Mouse (Mus musculus) thymus, adult 2 months (tissue): ENCODE results near the gene Ngdn. TPM values are rescaled to one million over a fixed set of nuclear protein-coding genes. Genes with fewer than 3 reads are reported as not detected.

Experiments
- DNase-seq: peaks from one replicate; pipeline ENCODE4 v3.0.0; 2021
- H3K27ac ChIP-seq: fragments of 200-500 bp; 2 replicates; pipeline ENCODE4 v1.5.1; 2012; ENCODE audit warnings: low read length, control low read depth; ENCODE audit not compliant: control insufficient read depth, insufficient read depth
- H3K27me3 ChIP-seq: fragments of 200-500 bp; 2 replicates; pipeline ENCODE4 v1.6.1; 2012; ENCODE audit warnings: mild to moderate bottlenecking, low read length, moderate library complexity, mixed read lengths; ENCODE audit not compliant: control insufficient read depth, insufficient read depth
- H3K36me3 ChIP-seq: fragments of 200-500 bp; 2 replicates; pipeline ENCODE4 v1.6.1; 2012; ENCODE audit warnings: mild to moderate bottlenecking, low read length, moderate library complexity; ENCODE audit not compliant: control insufficient read depth, insufficient read depth
- H3K4me1 ChIP-seq: fragments of 200-500 bp; replicated peaks from 2 replicates; pipeline ENCODE4 v1.6.1; 2012; ENCODE audit warnings: low read length; ENCODE audit not compliant: control insufficient read depth, insufficient read depth
- H3K4me3 ChIP-seq: fragments of 200-500 bp; 2 replicates; pipeline ENCODE4 v1.5.1; 2012; ENCODE audit warnings: mild to moderate bottlenecking, low read length, control low read depth, moderate library complexity; ENCODE audit not compliant: control insufficient read depth, insufficient read depth
- CTCF ChIP-seq: fragments of 200-500 bp; IDR thresholded peaks from 2 replicates; pipeline ENCODE4 v1.5.1; 2012; ENCODE audit warnings: mild to moderate bottlenecking, control low read depth, low read length, moderate library complexity, borderline replicate concordance; ENCODE audit not compliant: control insufficient read depth, poor library complexity, insufficient read depth; ENCODE audit errors: extremely low read depth
- POLR2A ChIP-seq: fragments of 200-500 bp; IDR thresholded peaks from 2 replicates; pipeline ENCODE4 v1.6.1; 2012; ENCODE audit warnings: mild to moderate bottlenecking, low read length, control low read depth, moderate library complexity; ENCODE audit not compliant: control insufficient read depth, poor library complexity, insufficient read depth; ENCODE audit errors: extremely low read depth
- WGBS: fragments of 180-500 bp; shearing (Covaris S2); methylation state at CpG from one replicate; pipeline ENCODE4 v1.1.7; 2018; 5-methylcytosine and 5-hydroxymethylcytosine counted together
- polyA plus RNA-seq: library from polyadenylated mRNA; depleted of rRNA; stranded (reverse); fragments of >200 nt; gene quantifications from 2 replicates; pipeline ENCODE4 v1.2.3, GENCODE M21; 2012

Ngdn gene
- polyA plus RNA-seq, 1 experiment, result 31.0 TPM

DNA sequence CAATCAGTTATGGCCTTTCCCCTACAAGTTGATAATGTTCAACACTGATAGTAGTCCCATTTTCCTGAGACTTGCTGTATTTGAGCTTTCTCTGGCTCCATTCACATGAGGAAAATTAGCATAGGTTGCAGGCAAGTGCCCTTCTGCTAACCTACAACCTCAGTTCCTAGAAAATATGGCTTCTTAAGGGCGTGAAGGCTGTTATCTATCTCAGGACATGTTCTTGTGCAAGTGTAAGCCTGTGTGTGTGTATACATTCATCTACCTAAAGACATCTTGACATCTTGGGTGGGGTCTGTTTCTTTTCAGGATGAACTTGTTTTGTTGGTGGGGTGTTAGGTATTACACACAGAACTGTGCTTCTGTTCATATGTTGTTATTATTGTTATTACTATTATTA lies 43.8 kb downstream of the Ngdn start:
- H3K4me1 ChIP-seq, result peaks cover 8% of the 10 kb centered on the region
- DNase-seq, result no peak
- H3K4me3 ChIP-seq, result no peak overlapping the region
- H3K27ac ChIP-seq, result no peak overlapping the region
- no peaks in the 10 kb centered on the region for H3K36me3 ChIP-seq
- WGBS, result 89% methylated on average over 1 of the region's 1 CpGs
- no peaks in the 10 kb centered on the region for H3K27me3 ChIP-seq
- TF ChIP-seq CTCF (no peak), POLR2A (no peak)

- Histone ChIP-seq H3K4me1 (peaks cover 8% of the 10 kb centered on the region), H3K27me3 (no peaks in the 10 kb centered on the region), H3K4me3 (no peak overlapping the region), H3K27ac (no peak overlapping the region), H3K36me3 (no peaks in the 10 kb centered on the region)
- no peak for DNase-seq
- TF ChIP-seq POLR2A (no peak), CTCF (no peak)
- WGBS, result 88% methylated on average over 5 of the region's 5 CpGs
These were observed 44.7 kb downstream of the Ngdn start for GRCm38 (mm10) chr14:55059931-55060330.

GRCm38 (mm10) chr14:55061845-55062244 lies 46.6 kb downstream of the Ngdn start:
- WGBS, result 82% methylated on average over 7 of the region's 7 CpGs
- Histone ChIP-seq H3K27ac (no peak overlapping the region), H3K4me3 (no peak overlapping the region), H3K4me1 (peaks cover 8% of the 10 kb centered on the region), H3K27me3 (no peaks in the 10 kb centered on the region), H3K36me3 (no peaks in the 10 kb centered on the region)
- TF ChIP-seq POLR2A (no peak), CTCF (no peak)
- DNase-seq, result no peak

DNA sequence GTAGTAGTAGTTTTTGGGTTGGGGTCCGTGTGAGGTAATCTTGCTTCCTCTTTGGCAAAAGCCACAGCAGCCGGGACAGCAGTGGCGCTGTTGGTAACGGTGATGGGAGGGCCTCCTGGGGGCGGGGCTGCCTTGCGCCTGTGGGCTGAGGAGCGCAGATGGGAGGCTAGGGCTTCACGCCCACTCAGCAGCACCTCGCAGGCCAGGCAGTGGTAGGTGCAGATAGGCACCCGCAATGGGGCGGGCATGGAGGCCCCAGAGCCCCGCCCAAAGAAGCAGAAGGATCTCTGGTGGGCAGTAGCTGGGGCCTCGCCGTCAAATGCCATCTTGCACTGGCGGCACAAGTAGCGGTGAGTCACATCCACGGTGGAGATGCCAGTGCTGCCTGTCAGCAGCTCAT lies 47.4 kb downstream of the Ngdn start:
- Histone ChIP-seq H3K27ac (no peak overlapping the region), H3K36me3 (no peaks in the 10 kb centered on the region), H3K4me1 (peaks cover 8% of the 10 kb centered on the region), H3K4me3 (no peak overlapping the region), H3K27me3 (no peaks in the 10 kb centered on the region)
- 9% methylated on average over 17 of the region's 17 CpGs for WGBS
- DNase-seq, result peak; percentile 52
- no peak for TF ChIP-seq POLR2A
- TF ChIP-seq CTCF, result no peak

GRCm38 (mm10) chr14:55063117-55063516 lies 47.9 kb downstream of the Ngdn start:
- 92% methylated on average over 5 of the region's 5 CpGs for WGBS
- no peak overlapping the region for H3K4me3 ChIP-seq
- no peaks in the 10 kb centered on the region for H3K36me3 ChIP-seq
- TF ChIP-seq CTCF (no peak), POLR2A (no peak)
- DNase-seq, result no peak
- peaks cover 8% of the 10 kb centered on the region for H3K4me1 ChIP-seq
- H3K27ac ChIP-seq, result no peak overlapping the region
- no peaks in the 10 kb centered on the region for H3K27me3 ChIP-seq

GRCm38 (mm10) chr14:55063581-55064381 lies 48.5 kb downstream of the Ngdn start:
- no peak for DNase-seq
- Histone ChIP-seq H3K27ac (no peak overlapping the region), H3K4me1 (peaks cover 8% of the 10 kb centered on the region), H3K27me3 (no peaks in the 10 kb centered on the region), H3K4me3 (no peak overlapping the region), H3K36me3 (no peaks in the 10 kb centered on the region)
- 94% methylated on average over 22 of the region's 22 CpGs for WGBS
- TF ChIP-seq POLR2A (no peak), CTCF (no peak)
